Mouse (Mus musculus): ENCODE measurements around the gene Tex38.

DNA sequence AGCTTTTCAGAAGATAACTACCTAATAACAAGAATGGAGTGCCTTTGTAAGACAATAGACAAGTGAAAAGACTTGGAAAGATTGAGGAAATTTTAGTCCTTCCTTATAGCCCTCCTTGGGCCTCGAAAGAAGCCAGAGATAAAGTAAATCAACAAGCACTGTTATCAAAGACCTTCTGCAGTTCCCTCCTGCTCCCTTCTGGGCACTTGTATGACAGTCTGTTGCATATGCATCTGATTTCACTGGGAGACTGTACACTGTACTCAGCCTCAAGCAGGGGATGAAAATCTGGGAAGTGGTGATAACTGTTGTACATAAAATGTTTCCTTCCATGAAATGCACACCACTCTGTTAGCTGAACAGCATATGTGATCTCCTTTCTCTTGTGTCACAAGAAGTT lies 31.5 kb downstream of the Tex38 start:
- TF ChIP-seq CTCF (IDR thresholded peaks at IDR 0.05; ENCODE audit: low read depth, low read length): no peak
- TF ChIP-seq POLR2A (IDR thresholded peaks at IDR 0.05; ENCODE audit: borderline replicate concordance, low read depth, low read length): no peak
